Mouse (Mus musculus): ENCODE measurements around the gene Mgmt. TPM values are rescaled to one million over a fixed set of nuclear protein-coding genes. Genes with fewer than 3 reads are reported as not detected.

Gene Mgmt
- polyA plus RNA-seq (2014; fragmentation: Illumina TruSeq; extraction: RNeasy Lipid Tissue Mini Kit (QIAGEN cat#74804); ENCODE audit: low read depth, low replicate concordance), result not detected

DNA sequence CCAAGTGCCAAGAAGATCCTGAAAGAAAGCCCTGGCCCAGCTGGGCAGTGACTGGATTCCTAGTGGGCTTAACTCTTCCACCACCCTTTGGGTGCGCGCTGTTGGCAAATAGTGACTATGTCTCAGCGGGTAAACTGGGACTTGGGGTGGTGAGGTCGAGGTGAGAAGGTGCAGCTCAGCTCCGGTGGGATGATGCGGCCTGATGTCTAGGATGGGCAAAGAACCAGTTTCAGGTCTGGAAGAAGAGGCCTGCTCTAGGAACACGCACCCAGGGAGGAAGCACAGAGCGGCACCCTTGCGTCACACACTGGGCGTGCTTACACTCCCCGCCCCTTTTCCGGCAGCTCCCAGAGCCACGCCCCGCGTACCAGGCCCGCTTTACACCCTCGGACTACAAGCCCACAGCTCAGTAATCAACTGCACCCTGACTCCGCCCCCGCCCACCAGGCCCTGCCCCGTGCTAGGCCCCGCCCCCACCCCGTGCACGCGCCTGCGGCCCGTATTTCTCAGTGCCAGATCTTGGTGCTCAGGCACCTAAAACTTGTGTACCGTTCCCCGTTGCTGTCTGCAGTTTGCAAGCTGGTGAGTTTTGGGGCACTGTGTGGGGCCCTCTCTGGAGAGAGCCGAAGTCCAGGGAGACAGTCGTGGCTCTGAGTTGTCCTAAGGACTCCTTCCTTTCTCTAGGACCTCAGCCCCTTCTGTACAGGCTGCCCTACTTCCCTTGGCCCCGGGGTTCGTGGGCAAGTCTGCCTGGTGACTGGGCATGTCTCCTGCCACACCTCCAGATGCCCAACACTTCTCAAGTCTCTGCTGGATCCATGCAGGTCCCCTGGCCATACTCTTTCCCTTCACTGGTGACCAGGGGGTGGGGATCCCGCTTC, at the start of gene Mgmt:
TSS of gene Mgmt (plus strand) at position 509 of the 881 bp plus-strand sequence.

All from sigmoid colon, adult 10 weeks (tissue).